Mouse (Mus musculus): ENCODE results near the gene Ecsit. TPM values are rescaled to one million over a fixed set of nuclear protein-coding genes. Genes with fewer than 3 reads are reported as not detected.

Gene Ecsit
- polyA plus RNA-seq, 1 experiment from 2014 or later, result 54.4 TPM

GRCm38 (mm10) chr9:22049721-22050270 lies 35.4 kb downstream of the Ecsit start:
- ATAC-seq (ENCODE audit: low FRiP score), result no peak

DNA sequence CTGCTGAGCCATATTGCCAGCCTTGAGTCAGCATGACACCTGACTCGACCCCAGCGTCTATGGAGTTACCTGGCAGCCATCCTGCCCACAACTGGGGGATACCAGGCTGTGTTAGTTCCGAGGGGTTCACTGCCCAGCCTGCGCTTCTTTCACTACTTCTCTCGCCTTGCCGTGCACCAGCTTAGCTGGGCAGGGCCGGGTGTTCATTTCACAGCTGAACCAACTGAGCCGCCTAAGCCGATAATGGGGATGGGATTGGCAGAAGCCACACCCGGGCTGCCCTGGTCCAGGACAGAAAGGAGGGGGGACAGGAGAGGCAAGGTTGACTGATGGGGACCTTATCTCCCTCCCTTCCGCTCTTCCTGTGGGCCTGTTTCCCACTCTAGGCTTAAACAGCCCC lies 35.9 kb downstream of the Ecsit start:
- no peak for ATAC-seq (ENCODE audit: low FRiP score)
- peak overlapping the region; percentile 87 for H3K4me2 ChIP-seq (replicated peaks)
- peak overlapping the region; percentile 99 for H3K9ac ChIP-seq
- peaks cover 36% of the 10 kb centered on the region for H3K4me1 ChIP-seq (replicated peaks; ENCODE audit: control insufficient read depth, insufficient read depth, low read length)
- H3K36me3 ChIP-seq (replicated peaks; ENCODE audit: control insufficient read depth, insufficient read depth), result no peaks in the 10 kb centered on the region
- H3K9me3 ChIP-seq (ENCODE audit: control insufficient read depth, low read length), result no peaks in the 10 kb centered on the region
- peak overlapping the region; percentile 96 for H3K4me3 ChIP-seq (replicated peaks; ENCODE audit: low read length)
- WGBS, result 69% methylated on average over 10 of the region's 11 CpGs
- DNase-seq (ENCODE audit: low spot score), result no peak
- no peaks in the 10 kb centered on the region for H3K27me3 ChIP-seq (ENCODE audit: control insufficient read depth, insufficient read depth, low read length)
- peak overlapping the region; percentile 94 for H3K27ac ChIP-seq

More at GRCm38 (mm10) chr9:22049721-22050270, 35.4 kb downstream of the Ecsit start:
- Histone ChIP-seq H3K9me3 (ENCODE audit: control insufficient read depth, low read length) (no peaks in the 10 kb centered on the region), H3K27ac (peak overlapping the region; percentile 94), H3K36me3 (replicated peaks; ENCODE audit: control insufficient read depth, insufficient read depth) (no peaks in the 10 kb centered on the region), H3K4me1 (replicated peaks; ENCODE audit: control insufficient read depth, insufficient read depth, low read length) (peaks cover 40% of the 10 kb centered on the region), H3K27me3 (ENCODE audit: control insufficient read depth, insufficient read depth, low read length) (no peaks in the 10 kb centered on the region), H3K4me3 (replicated peaks; ENCODE audit: low read length) (peak overlapping the region; percentile 96), H3K4me2 (replicated peaks) (peak overlapping the region; percentile 87), H3K9ac (peak overlapping the region; percentile 99)
- 19% methylated on average over 4 of the region's 4 CpGs for WGBS
- no peak for DNase-seq (ENCODE audit: low spot score)

- Histone ChIP-seq H3K9ac (0 out of 2 replicates have a peak overlapping the region, but pooled peaks have one; percentile 40), H3K4me2 (replicated peaks) (peak overlapping the region; percentile 87), H3K36me3 (replicated peaks; ENCODE audit: control insufficient read depth, insufficient read depth) (no peaks in the 10 kb centered on the region), H3K27ac (no peak overlapping the region), H3K4me3 (replicated peaks; ENCODE audit: low read length) (no peak overlapping the region), H3K9me3 (ENCODE audit: control insufficient read depth, low read length) (no peaks in the 10 kb centered on the region), H3K4me1 (replicated peaks; ENCODE audit: control insufficient read depth, insufficient read depth, low read length) (peaks cover 38% of the 10 kb centered on the region), H3K27me3 (ENCODE audit: control insufficient read depth, insufficient read depth, low read length) (no peaks in the 10 kb centered on the region)
- ATAC-seq (ENCODE audit: low FRiP score) (no peak), DNase-seq (ENCODE audit: low spot score) (no peak)
- 54% methylated on average over 9 of the region's 9 CpGs for WGBS
Observed at GRCm38 (mm10) chr9:22047329-22047728, 37.9 kb downstream of the Ecsit start.

- no peak overlapping the region for H3K27ac ChIP-seq
- no peak for DNase-seq (ENCODE audit: low spot score)
- WGBS, result 72% methylated on average over 2 of the region's 2 CpGs
- no peak overlapping the region for H3K4me2 ChIP-seq (replicated peaks)
- no peak for ATAC-seq (ENCODE audit: low FRiP score)
- no peaks in the 10 kb centered on the region for H3K36me3 ChIP-seq (replicated peaks; ENCODE audit: control insufficient read depth, insufficient read depth)
- H3K4me3 ChIP-seq (replicated peaks; ENCODE audit: low read length), result no peak overlapping the region
- H3K4me1 ChIP-seq (replicated peaks; ENCODE audit: control insufficient read depth, insufficient read depth, low read length), result peaks cover 6% of the 10 kb centered on the region; the same call in 1 of the 2 replicates
- H3K9ac ChIP-seq, result no peak overlapping the region
- no peaks in the 10 kb centered on the region for H3K9me3 ChIP-seq (ENCODE audit: control insufficient read depth, low read length)
- H3K27me3 ChIP-seq (ENCODE audit: control insufficient read depth, insufficient read depth, low read length), result no peaks in the 10 kb centered on the region
Observed at GRCm38 (mm10) chr9:22041832-22042231, 43.4 kb downstream of the Ecsit start.

- Histone ChIP-seq H3K9ac (no peak overlapping the region), H3K27ac (no peak overlapping the region), H3K4me2 (replicated peaks) (no peak overlapping the region), H3K9me3 (ENCODE audit: control insufficient read depth, low read length) (no peaks in the 10 kb centered on the region), H3K4me1 (replicated peaks; ENCODE audit: control insufficient read depth, insufficient read depth, low read length) (peaks cover 16% of the 10 kb centered on the region), H3K36me3 (replicated peaks; ENCODE audit: control insufficient read depth, insufficient read depth) (peaks cover 40% of the 10 kb centered on the region), H3K27me3 (ENCODE audit: control insufficient read depth, insufficient read depth, low read length) (no peaks in the 10 kb centered on the region), H3K4me3 (replicated peaks; ENCODE audit: low read length) (no peak overlapping the region)
- DNase-seq (ENCODE audit: low spot score) (no peak), ATAC-seq (ENCODE audit: low FRiP score) (no peak)
- 82% methylated on average over 10 of the region's 10 CpGs for WGBS
Observed at GRCm38 (mm10) chr9:22037826-22038225, 47.4 kb downstream of the Ecsit start.

DNA sequence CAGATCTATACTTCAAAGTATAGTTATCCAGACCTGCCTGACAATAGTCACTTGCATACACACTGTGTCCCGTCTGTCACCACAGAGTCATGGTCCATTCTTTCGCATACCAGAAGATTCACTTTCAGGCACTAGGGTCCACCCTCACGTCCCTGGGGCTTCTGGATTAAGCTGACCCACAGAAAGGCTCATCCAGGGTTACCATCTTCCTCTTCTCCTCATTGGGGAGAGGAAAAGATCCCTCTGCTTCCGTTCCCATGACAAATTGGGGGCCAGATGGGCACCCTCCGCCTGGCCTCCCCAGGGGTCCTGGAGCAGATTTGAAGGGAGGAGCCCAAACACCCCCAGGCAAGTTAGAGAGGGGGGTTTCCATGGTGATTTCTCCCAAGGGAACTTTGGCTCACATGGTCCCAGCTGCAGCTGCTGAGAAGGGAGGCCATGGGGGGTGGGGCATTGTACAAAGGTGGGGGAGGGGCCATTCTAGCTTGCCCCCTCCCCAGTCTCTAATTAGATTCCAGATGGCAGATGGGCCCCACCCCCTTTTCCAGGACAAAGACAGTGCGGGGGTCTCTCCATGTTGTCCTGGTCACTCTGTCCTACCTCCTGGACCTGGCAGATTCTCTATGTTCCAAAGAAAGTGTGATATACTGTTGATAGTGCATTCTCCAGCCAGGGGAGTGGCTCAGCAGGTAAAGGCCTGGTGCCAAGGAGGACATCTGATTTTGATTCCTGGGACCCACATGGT lies 49.8 kb downstream of the Ecsit start:
- ATAC-seq (ENCODE audit: low FRiP score) (peak; percentile 58; the same call in 1 of the 2 replicates), DNase-seq (ENCODE audit: low spot score) (no peak)
- H3K36me3 ChIP-seq (replicated peaks; ENCODE audit: control insufficient read depth, insufficient read depth), result peaks cover 64% of the 10 kb centered on the region
- H3K27me3 ChIP-seq (ENCODE audit: control insufficient read depth, insufficient read depth, low read length), result no peaks in the 10 kb centered on the region
- no peaks in the 10 kb centered on the region for H3K9me3 ChIP-seq (ENCODE audit: control insufficient read depth, low read length)
- H3K27ac ChIP-seq, result no peak overlapping the region
- no peak overlapping the region for H3K4me3 ChIP-seq (replicated peaks; ENCODE audit: low read length)
- 19% methylated on average over 6 of the region's 6 CpGs for WGBS
- no peak overlapping the region for H3K9ac ChIP-seq
- H3K4me1 ChIP-seq (replicated peaks; ENCODE audit: control insufficient read depth, insufficient read depth, low read length), result peaks cover 13% of the 10 kb centered on the region
- H3K4me2 ChIP-seq (replicated peaks), result no peak overlapping the region

DNA sequence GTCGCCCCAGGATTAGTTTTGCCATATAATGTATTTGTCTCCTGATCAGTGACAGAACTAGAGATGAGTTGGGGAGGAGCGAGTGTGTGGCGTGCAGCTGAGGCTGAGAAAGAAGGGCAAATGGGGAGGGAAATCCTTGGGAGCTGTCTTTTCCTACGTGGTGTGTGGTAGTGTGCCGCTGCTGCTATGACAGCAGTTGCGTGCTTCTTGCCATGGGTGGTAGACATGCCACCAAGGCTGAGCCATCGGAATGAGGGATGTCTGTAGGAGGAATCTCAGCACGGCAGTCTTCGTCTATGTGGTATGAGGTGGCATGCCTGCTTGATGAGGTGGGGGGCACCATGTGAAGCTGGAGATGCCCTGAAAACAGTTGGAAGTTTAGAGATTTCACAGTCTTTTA lies 54.9 kb downstream of the Ecsit start:
- peaks cover 89% of the 10 kb centered on the region for H3K36me3 ChIP-seq (replicated peaks; ENCODE audit: control insufficient read depth, insufficient read depth)

DNA sequence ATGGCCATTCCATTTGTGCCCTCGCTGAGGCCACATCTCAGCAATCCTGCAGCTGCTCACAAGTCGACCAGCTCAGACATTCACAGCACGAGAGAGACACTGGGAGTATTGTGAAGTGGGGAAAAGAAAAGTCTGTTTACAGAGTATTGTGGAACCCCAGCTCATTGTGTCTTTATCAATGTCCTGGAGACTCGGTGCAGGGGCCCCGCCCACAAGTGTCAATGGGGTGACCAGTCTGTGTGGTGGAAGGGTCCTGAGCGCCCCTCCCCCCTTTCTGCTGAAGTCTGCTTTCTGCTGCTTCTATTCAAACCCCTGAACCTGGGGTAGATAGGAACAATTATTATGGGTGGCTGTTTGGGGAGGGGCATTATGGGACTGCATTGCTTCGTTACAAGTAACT lies 56.8 kb downstream of the Ecsit start:
- DNase-seq (ENCODE audit: low spot score), result no peak
- H3K4me2 ChIP-seq (replicated peaks), result no peak overlapping the region
- H3K9ac ChIP-seq, result no peak overlapping the region
- H3K27ac ChIP-seq, result no peak overlapping the region
- no peaks in the 10 kb centered on the region for H3K27me3 ChIP-seq (ENCODE audit: control insufficient read depth, insufficient read depth, low read length)
- no peak for ATAC-seq (ENCODE audit: low FRiP score)
- H3K4me3 ChIP-seq (replicated peaks; ENCODE audit: low read length), result no peak overlapping the region
- H3K4me1 ChIP-seq (replicated peaks; ENCODE audit: control insufficient read depth, insufficient read depth, low read length), result no peaks in the 10 kb centered on the region
- H3K9me3 ChIP-seq (ENCODE audit: control insufficient read depth, low read length), result no peaks in the 10 kb centered on the region
- 19% methylated on average over 7 of the region's 7 CpGs for WGBS
- H3K36me3 ChIP-seq (replicated peaks; ENCODE audit: control insufficient read depth, insufficient read depth), result peaks cover 89% of the 10 kb centered on the region

More for the DNA sequence above, 54.9 kb downstream of the Ecsit start:
- DNase-seq (ENCODE audit: low spot score) (no peak), ATAC-seq (ENCODE audit: low FRiP score) (no peak)
- no peak overlapping the region for H3K4me2 ChIP-seq (replicated peaks)
- 93% methylated on average over 9 of the region's 9 CpGs for WGBS
- H3K27ac ChIP-seq, result no peak overlapping the region
- no peaks in the 10 kb centered on the region for H3K27me3 ChIP-seq (ENCODE audit: control insufficient read depth, insufficient read depth, low read length)
- H3K9ac ChIP-seq, result no peak overlapping the region
- no peak overlapping the region for H3K4me3 ChIP-seq (replicated peaks; ENCODE audit: low read length)
- no peaks in the 10 kb centered on the region for H3K9me3 ChIP-seq (ENCODE audit: control insufficient read depth, low read length)
- H3K4me1 ChIP-seq (replicated peaks; ENCODE audit: control insufficient read depth, insufficient read depth, low read length), result peaks cover under 1% of the 10 kb centered on the region

- WGBS, result 44% methylated on average over 8 of the region's 8 CpGs
- Histone ChIP-seq H3K4me1 (replicated peaks; ENCODE audit: control insufficient read depth, insufficient read depth, low read length) (no peaks in the 10 kb centered on the region), H3K36me3 (replicated peaks; ENCODE audit: control insufficient read depth, insufficient read depth) (peaks cover 70% of the 10 kb centered on the region), H3K9me3 (ENCODE audit: control insufficient read depth, low read length) (no peaks in the 10 kb centered on the region), H3K4me3 (replicated peaks; ENCODE audit: low read length) (no peak overlapping the region), H3K27me3 (ENCODE audit: control insufficient read depth, insufficient read depth, low read length) (no peaks in the 10 kb centered on the region), H3K4me2 (replicated peaks) (no peak overlapping the region), H3K27ac (no peak overlapping the region), H3K9ac (no peak overlapping the region)
- ATAC-seq (ENCODE audit: low FRiP score) (no peak), DNase-seq (ENCODE audit: low spot score) (no peak)
Observed at GRCm38 (mm10) chr9:22024592-22024991, 60.6 kb downstream of the Ecsit start.
